Mouse (Mus musculus) left cerebral cortex, adult 11 months (tissue): ENCODE data around the gene 2700049A03Rik.

Source experiments
- DNase-seq: peaks from one replicate; pipeline ENCODE4 v3.0.0; 2022; ENCODE audit warnings: low spot score

Gene 2700049A03Rik

GRCm38 (mm10) chr12:71269367-71269766 is 132.7 kb downstream of the 2700049A03Rik start:
- no peak for DNase-seq

DNA sequence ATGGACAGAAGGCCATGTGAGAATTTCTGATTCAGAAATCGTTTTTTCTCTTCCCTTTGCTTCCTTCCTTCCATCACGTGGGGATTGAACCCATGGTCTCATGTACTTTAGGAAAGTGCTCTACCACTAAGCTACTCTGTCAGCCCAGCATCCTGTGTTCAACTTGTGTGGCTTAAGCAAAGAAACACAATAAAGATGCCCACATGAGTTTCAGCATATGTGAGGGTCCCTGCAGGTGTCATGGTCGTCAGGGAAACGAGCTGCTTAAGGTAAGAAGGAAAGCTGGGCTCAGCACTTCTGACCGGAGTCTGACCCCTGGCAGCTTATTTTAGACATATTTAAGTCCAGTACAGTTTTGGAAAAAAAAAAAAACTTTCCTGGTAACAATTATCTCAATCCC is 134.5 kb downstream of the 2700049A03Rik start:
- no peak for DNase-seq

DNA sequence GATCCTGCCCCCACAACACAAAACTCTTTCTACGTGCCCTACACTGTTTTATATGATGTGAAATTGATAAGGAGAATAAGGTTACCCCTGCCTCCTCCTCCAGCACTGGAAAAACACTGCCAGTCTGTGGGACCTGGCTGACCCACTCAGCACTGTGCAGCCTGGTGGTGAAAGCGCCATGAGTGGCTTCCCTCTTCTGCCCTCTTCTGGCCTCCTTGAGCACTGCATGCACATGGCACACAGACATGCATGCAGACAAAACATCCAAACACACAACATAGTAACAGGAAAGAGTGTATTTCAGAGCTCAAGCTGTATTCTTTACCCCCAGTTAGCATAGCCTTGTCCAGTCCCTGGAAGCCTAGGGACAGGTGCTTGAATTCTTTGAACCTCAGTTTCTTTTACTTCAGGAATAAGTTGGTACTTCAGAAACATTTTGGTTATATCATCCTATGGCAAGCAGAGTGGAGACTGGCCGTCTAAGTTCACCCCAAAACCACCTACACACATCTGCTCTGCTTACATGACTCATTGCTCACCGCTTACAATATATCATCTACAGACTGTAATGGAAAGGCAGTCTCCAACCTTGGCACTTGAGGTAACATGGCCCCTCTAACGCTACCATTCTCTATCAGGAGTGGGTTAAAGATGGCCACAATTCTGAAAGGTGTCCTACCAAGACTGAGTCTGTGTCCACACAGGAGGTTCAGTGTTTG is 138.0 kb downstream of the 2700049A03Rik start:
- DNase-seq, result no peak

GRCm38 (mm10) chr12:71275906-71276595 is 139.4 kb downstream of the 2700049A03Rik start:
- no peak for DNase-seq

DNA sequence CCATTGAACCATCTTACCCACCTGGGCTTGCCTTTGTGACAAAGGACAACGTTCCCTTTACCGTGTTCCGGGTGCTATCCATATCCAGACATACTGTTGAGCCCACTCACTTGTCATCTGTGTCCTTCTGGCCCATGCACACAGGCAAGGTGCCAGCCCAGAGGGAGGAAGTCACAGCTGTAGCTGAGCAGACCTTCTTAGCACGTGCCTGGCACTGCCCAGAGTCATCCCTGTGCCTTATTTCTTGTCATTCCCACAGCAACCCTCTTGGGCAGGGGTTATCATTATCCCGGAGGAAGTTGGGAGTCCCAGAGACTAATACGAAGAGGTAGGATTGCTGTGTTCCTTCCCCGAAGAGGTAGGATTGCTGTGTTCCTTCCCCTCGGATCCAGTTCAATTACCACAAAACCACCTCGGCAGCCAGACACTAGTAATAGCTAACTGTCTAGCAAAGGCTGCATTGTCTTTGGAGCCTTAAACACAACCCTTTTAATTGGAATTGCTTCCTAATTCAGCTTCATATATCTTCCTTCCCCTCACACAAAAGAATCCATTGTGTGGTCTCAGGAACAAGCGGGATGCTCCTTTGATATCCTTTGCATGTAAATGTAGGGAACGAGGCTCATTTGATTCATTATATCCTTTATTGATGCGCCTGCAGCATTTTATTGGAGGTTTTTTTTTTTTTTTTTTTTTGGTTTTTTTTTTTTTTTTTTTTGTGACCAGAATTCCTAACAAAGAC is 143.0 kb downstream of the 2700049A03Rik start:
- no peak for DNase-seq

DNA sequence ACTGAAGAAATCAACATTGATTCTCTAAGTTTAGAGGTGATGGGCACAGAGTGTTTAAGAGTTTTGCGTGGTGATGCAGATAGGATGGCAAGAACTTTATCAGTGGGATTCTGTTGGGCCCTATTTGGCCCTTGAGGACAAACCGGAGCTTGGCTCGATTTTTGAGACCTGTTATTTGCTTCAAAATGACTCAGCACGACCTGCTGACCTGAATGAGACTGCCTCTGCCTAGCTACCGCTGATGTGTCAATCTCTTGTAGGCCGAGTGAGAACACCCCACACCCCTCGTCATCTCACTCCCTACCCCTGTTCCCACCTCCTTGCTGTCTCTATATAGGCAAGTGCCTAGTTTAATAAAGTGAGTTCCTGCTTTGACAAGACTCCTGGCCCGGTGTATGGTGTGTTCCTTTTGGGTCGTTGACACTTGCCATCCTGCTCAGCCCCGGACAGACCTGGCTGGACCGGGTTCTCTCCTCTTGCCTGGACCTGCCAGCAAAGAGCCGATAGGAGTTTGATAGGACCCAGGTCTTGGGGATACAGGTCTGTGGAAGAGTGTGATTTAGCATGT is 144.6 kb downstream of the 2700049A03Rik start:
- no peak for DNase-seq

DNA sequence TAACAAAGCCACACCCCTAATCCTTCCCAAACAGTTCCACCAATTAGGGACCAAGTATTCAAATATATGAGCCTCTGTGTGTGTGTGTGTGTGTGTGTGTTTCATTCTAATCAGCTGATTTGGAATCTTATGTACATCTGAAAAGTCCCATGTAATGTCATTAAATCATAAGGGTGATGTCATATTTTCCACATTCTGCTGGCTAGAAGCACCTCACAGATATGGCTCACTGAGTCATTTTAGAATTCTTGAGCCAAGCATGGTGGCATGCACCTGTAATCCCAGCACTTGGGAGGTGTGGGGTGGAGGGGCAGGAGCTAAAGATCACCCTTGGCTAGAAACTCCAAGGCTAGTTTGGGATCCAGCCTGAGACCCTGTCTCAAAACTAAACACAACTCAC is 148.8 kb downstream of the 2700049A03Rik start:
- no peak for DNase-seq

DNA sequence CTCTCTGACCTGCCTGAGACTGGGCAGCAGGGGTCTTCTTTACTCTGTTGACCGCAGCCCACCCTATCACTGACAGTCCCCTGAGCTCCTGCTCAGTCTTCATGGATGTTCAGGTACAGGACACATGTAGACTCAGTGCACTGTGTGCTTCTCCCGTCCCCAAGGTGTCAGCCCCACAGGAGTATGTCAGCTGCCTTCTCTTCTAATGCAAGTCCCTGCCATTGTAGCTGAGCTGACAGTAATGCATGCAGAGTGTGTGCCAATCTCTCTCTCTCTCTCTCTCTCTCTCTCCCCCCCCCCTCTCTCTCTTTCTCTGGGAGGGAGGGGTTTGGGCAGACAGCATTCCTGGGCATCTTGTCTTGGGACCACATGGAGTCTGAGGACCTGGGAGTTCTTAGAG is 153.8 kb downstream of the 2700049A03Rik start:
- no peak for DNase-seq
